Mouse (Mus musculus) myocyte (in vitro differentiated cells): ENCODE data around the gene Tnfrsf12a.

Experiments used
- E2F4 ChIP-seq: IDR thresholded peaks from one replicate; pipeline ENCODE4 v1.6.1; 2011; ENCODE audit warnings: mild to moderate bottlenecking, control low read depth, moderate library complexity; ENCODE audit not compliant: insufficient read depth
- MAX ChIP-seq: IDR thresholded peaks from one replicate; pipeline ENCODE4 v1.6.1; 2011; ENCODE audit warnings: low read depth, mild to moderate bottlenecking, control low read depth
- MYOD1 ChIP-seq, 3 experiments: IDR thresholded peaks; one replicate each; pipeline ENCODE4 v1.6.1; 2011; ENCODE audit warnings: control low read depth in 2 of 3, low read depth in 2 of 3, mild to moderate bottlenecking in 2 of 3, moderate library complexity in 1 of 3; ENCODE audit not compliant: insufficient read length in 2 of 3, control insufficient read depth in 1 of 3
- POLR2A ChIP-seq: IDR thresholded peaks from one replicate; pipeline ENCODE4 v1.6.1; 2011; ENCODE audit warnings: low read depth, mild to moderate bottlenecking, control low read depth, moderate library complexity; ENCODE audit not compliant: insufficient read length
- POLR2AphosphoS2 ChIP-seq: IDR thresholded peaks from one replicate; pipeline ENCODE4 v1.6.1; 2011; ENCODE audit warnings: low read depth, control low read depth; ENCODE audit not compliant: insufficient read length
- TCF12 ChIP-seq: IDR thresholded peaks from one replicate; pipeline ENCODE4 v1.6.1; 2011; ENCODE audit warnings: mild to moderate bottlenecking, control low read depth; ENCODE audit not compliant: poor library complexity, insufficient read depth, severe bottlenecking
- USF1 ChIP-seq: IDR thresholded peaks from one replicate; pipeline ENCODE4 v1.6.1; 2011; ENCODE audit warnings: low read depth, mild to moderate bottlenecking, control low read depth, moderate library complexity

DNA sequence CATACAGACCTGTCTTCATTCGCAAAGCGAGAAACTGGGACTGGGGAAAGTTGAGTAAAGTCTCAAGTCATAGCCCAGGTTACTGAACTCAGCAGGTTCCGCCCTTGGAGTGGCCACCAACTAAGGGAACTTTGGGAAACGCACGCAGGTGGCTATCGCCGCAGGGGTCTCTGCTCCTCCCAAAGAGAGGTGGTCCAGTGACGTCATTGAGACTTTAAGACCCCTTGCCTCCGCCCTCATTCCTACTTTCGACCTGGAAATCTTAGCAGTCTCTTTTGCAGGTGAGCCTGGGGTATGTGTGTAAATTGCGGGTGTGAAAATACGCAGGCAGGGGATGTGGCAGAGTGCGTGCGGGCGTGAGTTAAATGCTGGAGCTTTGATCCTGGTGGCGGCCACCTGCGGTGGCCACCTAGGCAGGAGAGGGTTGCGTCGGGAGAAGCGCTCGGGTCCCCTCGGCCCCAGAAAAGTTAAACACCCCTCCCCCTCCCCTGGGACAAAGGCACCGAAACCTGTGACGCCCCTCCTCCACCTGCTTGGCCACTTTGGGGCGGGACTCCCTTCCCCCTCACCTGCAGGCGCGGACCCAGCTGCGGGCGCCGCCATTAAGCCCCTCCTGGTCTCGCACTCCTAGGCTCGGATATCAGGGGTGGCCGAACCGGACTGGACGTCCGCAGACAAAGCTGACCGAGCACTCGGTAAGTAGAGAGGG, 2.0 kb upstream of the Tnfrsf12a start, which contains the start of gene Cldn6:
- no peak for TF ChIP-seq MAX
- no peak for TF ChIP-seq USF1
- no peak for TF ChIP-seq E2F4
- TF ChIP-seq POLR2AphosphoS2 = no peak
- TF ChIP-seq POLR2A = no peak
- no peak for TF ChIP-seq TCF12
- TF ChIP-seq MYOD1 (IDR thresholded peaks at IDR 0.05; ENCODE audit: control insufficient read depth in 1 of 3, insufficient read length in 2 of 3, low read depth in 2 of 3) = no peak
